In genomic region chr3:101398071-101398786, GRCm38 (mm10) we compare ENCODE assay signal across 8 mouse cellular contexts. TPM values are rescaled to one million over a fixed set of nuclear protein-coding genes. Genes with fewer than 3 reads are reported as not detected.
DNase-seq lines count a peak whose midpoint lies in the region; ATAC-seq and TF ChIP-seq lines count a peak whose summit lies in the region.

No protein-coding gene starts in this region.

- 0 out of 2 replicates have a peak overlapping the region, but pooled peaks have one; percentile 5 for H3K9ac ChIP-seq in forebrain, embryonic 12.5 days
- 0 out of 2 replicates have a peak overlapping the region, but pooled peaks have one; percentile 16 for H3K9ac ChIP-seq in hindbrain, embryonic 14.5 days
- H3K9ac ChIP-seq in neural tube, embryonic 11.5 days (ENCODE audit: low read length), result no peak overlapping the region

- peaks cover 47% of the 10 kb centered on the region for H3K27me3 ChIP-seq in megakaryocyte, embryonic 14.5 days (replicated peaks)
- H3K27me3 ChIP-seq in forebrain, embryonic 12.5 days, result no peaks in the 10 kb centered on the region; the same call in 1 of the 2 replicates
- H3K27me3 ChIP-seq in hindbrain, embryonic 14.5 days (ENCODE audit: control insufficient read depth, insufficient read depth, low read length), result no peaks in the 10 kb centered on the region
- H3K27me3 ChIP-seq in neural tube, embryonic 11.5 days (ENCODE audit: control insufficient read depth, insufficient read depth, low read length), result no peaks in the 10 kb centered on the region

- no peak for ATAC-seq in megakaryocyte, adult 5-6 weeks (ENCODE audit: poor library complexity, severe bottlenecking)
- ATAC-seq in forebrain, embryonic 12.5 days (ENCODE audit: low FRiP score), result peak; percentile 40; the same call in 1 of the 2 replicates
- no peak for ATAC-seq in hindbrain, embryonic 14.5 days (ENCODE audit: low FRiP score)
- ATAC-seq in neural tube, embryonic 11.5 days (ENCODE audit: insufficient read depth, low FRiP score, low TSS enrichment), result no peak

- no peaks in the 10 kb centered on the region; the same call in 1 of the 2 replicates for H3K4me1 ChIP-seq in megakaryocyte, embryonic 14.5 days
- H3K4me1 ChIP-seq in forebrain, embryonic 12.5 days, result peaks cover 62% of the 10 kb centered on the region
- peaks cover 52% of the 10 kb centered on the region for H3K4me1 ChIP-seq in hindbrain, embryonic 14.5 days (replicated peaks; ENCODE audit: control insufficient read depth, insufficient read depth, low read length)
- H3K4me1 ChIP-seq in neural tube, embryonic 11.5 days (ENCODE audit: control insufficient read depth, insufficient read depth, low read length), result peaks cover 62% of the 10 kb centered on the region

- intact Hi-C loops in left cerebral cortex, adult 2 months (cut with DNase I), result no loop called here

- H3K36me3 ChIP-seq in megakaryocyte, embryonic 14.5 days (replicated peaks; ENCODE audit: low read length), result no peaks in the 10 kb centered on the region
- no peaks in the 10 kb centered on the region for H3K36me3 ChIP-seq in forebrain, embryonic 12.5 days (replicated peaks)
- H3K36me3 ChIP-seq in hindbrain, embryonic 14.5 days (replicated peaks; ENCODE audit: control insufficient read depth, insufficient read depth), result no peaks in the 10 kb centered on the region
- no peaks in the 10 kb centered on the region for H3K36me3 ChIP-seq in neural tube, embryonic 11.5 days (ENCODE audit: control insufficient read depth, insufficient read depth, low read length)

- H3K4me2 ChIP-seq in forebrain, embryonic 12.5 days, result peak overlapping the region; percentile 8; the same call in 1 of the 2 replicates
- H3K4me2 ChIP-seq in hindbrain, embryonic 14.5 days (replicated peaks), result no peak overlapping the region; the same call in 1 of the 2 replicates
- no peak overlapping the region for H3K4me2 ChIP-seq in neural tube, embryonic 11.5 days (ENCODE audit: low read depth)

- H3K27ac ChIP-seq in forebrain, embryonic 12.5 days, result peak overlapping the region; percentile 75
- H3K27ac ChIP-seq in hindbrain, embryonic 14.5 days, result peak overlapping the region; percentile 58
- peak overlapping the region; percentile 70 for H3K27ac ChIP-seq in neural tube, embryonic 11.5 days (ENCODE audit: low read depth, low read length)
- no peak overlapping the region for H3K27ac ChIP-seq in left cerebral cortex, adult 2 months

- peak overlapping the region; percentile 64 for H3K4me3 ChIP-seq in megakaryocyte, embryonic 14.5 days (replicated peaks)
- H3K4me3 ChIP-seq in forebrain, embryonic 12.5 days (replicated peaks), result no peak overlapping the region
- no peak overlapping the region for H3K4me3 ChIP-seq in hindbrain, embryonic 14.5 days (replicated peaks; ENCODE audit: low read length)
- no peak overlapping the region for H3K4me3 ChIP-seq in neural tube, embryonic 11.5 days (ENCODE audit: low read depth, low read length)
- no peak overlapping the region for H3K4me3 ChIP-seq in left cerebral cortex, adult 2 months

- TF ChIP-seq CTCF in left cerebral cortex, adult 2 months (IDR thresholded peaks at IDR 0.05), result no peak

- no peaks in the 10 kb centered on the region for H3K9me3 ChIP-seq in megakaryocyte, embryonic 14.5 days
- no peaks in the 10 kb centered on the region for H3K9me3 ChIP-seq in forebrain, embryonic 12.5 days
- H3K9me3 ChIP-seq in hindbrain, embryonic 14.5 days (ENCODE audit: control insufficient read depth, low read length), result no peaks in the 10 kb centered on the region
- no peaks in the 10 kb centered on the region for H3K9me3 ChIP-seq in neural tube, embryonic 11.5 days (ENCODE audit: control insufficient read depth, low read length)

- 41% methylated on average over 12 of the region's 12 CpGs for WGBS in forebrain, embryonic 12.5 days
- 43% methylated on average over 12 of the region's 12 CpGs for WGBS in hindbrain, embryonic 14.5 days
- 29% methylated on average over 12 of the region's 12 CpGs for WGBS in neural tube, embryonic 11.5 days

- no peak for DNase-seq in hindbrain, embryonic 14.5 days (ENCODE audit: low spot score)
- DNase-seq in neural tube, embryonic 11.5 days (ENCODE audit: low spot score), result peak; percentile 66
- no peak for DNase-seq in left cerebral cortex, adult 2 months (ENCODE audit: extremely low spot score in 1 of 2, low spot score in 2 of 2)
- DNase-seq in layer of hippocampus, postnatal 10 days (ENCODE audit: low spot score in 2 of 2), result no peak
- DNase-seq in right cerebral cortex, postnatal 36 days (ENCODE audit: low spot score in 2 of 2), result no peak

RNA-seq across cellular contexts. Expression of gene Igsf3, which starts 21.3 kb away (rescaled TPM):
- polyA plus RNA-seq in megakaryocyte, embryonic 14.5 days (2012; ENCODE audit: insufficient read depth, low replicate concordance), result not detected in 2 replicates
- 0.11 TPM in 1 of 2 replicates, not detected in the other for total RNA-seq in megakaryocyte, adult 5-6 weeks (2015)
- total RNA-seq in megakaryocyte, adult 5-6 weeks (2017), result 0.40 and 0.57 TPM in 2 replicates
- 27.8 and 29.0 TPM in 2 replicates for polyA plus RNA-seq in forebrain, embryonic 12.5 days (2016; fragmentation: Nextera tagmentation; extraction: Ambion mirVana)
- polyA plus RNA-seq in hindbrain, embryonic 14.5 days (2014; fragmentation: Nextera tagmentation; extraction: Ambion mirVana), result 48.8 and 51.7 TPM in 2 replicates
- polyA plus RNA-seq in neural tube, embryonic 11.5 days (2014; fragmentation: Nextera tagmentation; extraction: Ambion mirVana), result 22.7 and 24.6 TPM in 2 replicates
- 10 to 100 TPM; 22.0 to 23.7 TPM for total RNA-seq in left cerebral cortex, adult 2 months (2021)
- total RNA-seq in layer of hippocampus, postnatal 10 days (2021), result 10 to 100 TPM; 57.3 to 57.7 TPM

Comparison
In these comparisons a context has a peak if more than half of its experiments do, and no peak if none do; other contexts are left out.
1. RNA of gene Igsf3, which starts 21.3 kb away (polyA plus RNA-seq): 48.8 to 51.7 TPM in hindbrain, embryonic 14.5 days, 27.8 to 29.0 TPM in forebrain, embryonic 12.5 days and 22.7 to 24.6 TPM in neural tube, embryonic 11.5 days; not detected in megakaryocyte, embryonic 14.5 days; every median in the first group is over 10 times any median in the second.